Mouse (Mus musculus) embryonic facial prominence, embryonic 10.5 days (tissue): ENCODE results near the gene Clasp1. TPM values are rescaled to one million over a fixed set of nuclear protein-coding genes. Genes with fewer than 3 reads are reported as not detected.

Experiments
- DNase-seq: peaks from one replicate; pipeline ENCODE4 v3.0.0-alpha.2; 2017; ENCODE audit warnings: low spot score
- H3K27ac ChIP-seq: fragments of 300-500 bp; sonication (generic); replicated peaks from 2 replicates; pipeline ENCODE4 v1.5.1; 2016; ENCODE audit warnings: mild to moderate bottlenecking
- H3K27me3 ChIP-seq: fragments of 300-500 bp; sonication (generic); replicated peaks from 2 replicates; pipeline ENCODE4 v1.6.1; 2016; ENCODE audit warnings: low read depth, mild to moderate bottlenecking; ENCODE audit not compliant: poor library complexity, severe bottlenecking
- H3K36me3 ChIP-seq: fragments of 300-500 bp; sonication (generic); replicated peaks from 2 replicates; pipeline ENCODE4 v1.6.1; 2016; ENCODE audit warnings: mild to moderate bottlenecking, moderate library complexity
- H3K4me1 ChIP-seq: fragments of 300-500 bp; sonication (generic); 2 replicates; pipeline ENCODE4 v1.6.1; 2016
- H3K4me3 ChIP-seq: fragments of 300-500 bp; sonication (generic); 2 replicates; pipeline ENCODE4 v1.5.1; 2016; ENCODE audit warnings: mild to moderate bottlenecking, moderate library complexity
- H3K9me3 ChIP-seq: fragments of 300-500 bp; sonication (generic); 2 replicates; pipeline ENCODE4 v1.6.1; 2016; ENCODE audit warnings: mild to moderate bottlenecking
- WGBS: fragments of 180-500 bp; shearing (Covaris S2); methylation state at CpG from one replicate; pipeline ENCODE4 v1.1.7; 2016; 5-methylcytosine and 5-hydroxymethylcytosine counted together
- polyA plus RNA-seq: library from polyadenylated mRNA; unstranded; fragments of >200 nt; fragmentation: Nextera tagmentation; extraction: Ambion mirVana; gene quantifications from 2 replicates; pipeline ENCODE4 v1.2.1, GENCODE M21; 2016

Clasp1 gene
- 94.7 and 95.3 TPM in 2 replicates for polyA plus RNA-seq

DNA sequence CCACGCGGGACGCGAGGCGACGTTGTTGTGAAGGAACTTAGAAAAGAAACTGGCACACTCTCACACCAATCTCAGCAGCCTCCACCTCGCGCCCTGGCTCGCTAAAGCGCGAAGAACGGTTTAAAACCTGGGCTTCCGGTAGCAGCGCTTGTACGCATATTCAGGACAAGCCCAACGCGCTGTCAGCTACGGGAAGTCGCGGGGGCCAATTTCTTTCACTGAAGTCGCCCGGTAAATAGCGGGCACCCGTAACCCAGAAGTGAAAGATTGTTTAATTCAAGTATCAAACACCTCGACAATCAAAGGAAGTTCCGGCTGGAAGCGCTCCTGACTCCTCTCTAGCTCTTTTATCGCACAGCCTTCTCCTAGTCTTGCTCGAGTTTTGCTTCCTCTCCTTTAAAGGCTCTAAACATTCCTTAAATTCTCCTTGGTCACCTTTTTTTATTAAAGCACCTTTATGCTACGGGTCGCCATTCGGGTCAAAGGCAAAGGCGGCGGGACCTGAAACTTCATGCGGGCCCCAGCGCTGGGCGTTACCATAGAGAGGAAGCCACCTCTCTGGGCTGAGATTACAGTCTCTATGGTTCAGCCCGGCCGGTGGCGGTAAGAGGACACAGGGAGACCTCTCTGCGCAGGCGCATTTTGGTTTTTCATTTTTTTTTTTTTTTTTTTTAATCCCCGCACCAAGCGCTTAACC is at the start of gene Clasp1:
Gene Clasp1, plus strand, starts transcription at position 302 of the 697 bp plus-strand sequence.
- H3K27me3 ChIP-seq, result no peaks in the 10 kb centered on the region
- no peaks in the 10 kb centered on the region for H3K9me3 ChIP-seq
- peak; percentile 93 for DNase-seq
- H3K4me3 ChIP-seq, result peak within 1 kb of the TSS; percentile 94
- WGBS, result under 1% methylated on average over 44 of the region's 44 CpGs
- H3K4me1 ChIP-seq, result peaks cover 18% of the 10 kb centered on the region
- peak within 1 kb of the TSS; percentile 96 for H3K27ac ChIP-seq
- peaks cover 21% of the 10 kb centered on the region for H3K36me3 ChIP-seq

DNA sequence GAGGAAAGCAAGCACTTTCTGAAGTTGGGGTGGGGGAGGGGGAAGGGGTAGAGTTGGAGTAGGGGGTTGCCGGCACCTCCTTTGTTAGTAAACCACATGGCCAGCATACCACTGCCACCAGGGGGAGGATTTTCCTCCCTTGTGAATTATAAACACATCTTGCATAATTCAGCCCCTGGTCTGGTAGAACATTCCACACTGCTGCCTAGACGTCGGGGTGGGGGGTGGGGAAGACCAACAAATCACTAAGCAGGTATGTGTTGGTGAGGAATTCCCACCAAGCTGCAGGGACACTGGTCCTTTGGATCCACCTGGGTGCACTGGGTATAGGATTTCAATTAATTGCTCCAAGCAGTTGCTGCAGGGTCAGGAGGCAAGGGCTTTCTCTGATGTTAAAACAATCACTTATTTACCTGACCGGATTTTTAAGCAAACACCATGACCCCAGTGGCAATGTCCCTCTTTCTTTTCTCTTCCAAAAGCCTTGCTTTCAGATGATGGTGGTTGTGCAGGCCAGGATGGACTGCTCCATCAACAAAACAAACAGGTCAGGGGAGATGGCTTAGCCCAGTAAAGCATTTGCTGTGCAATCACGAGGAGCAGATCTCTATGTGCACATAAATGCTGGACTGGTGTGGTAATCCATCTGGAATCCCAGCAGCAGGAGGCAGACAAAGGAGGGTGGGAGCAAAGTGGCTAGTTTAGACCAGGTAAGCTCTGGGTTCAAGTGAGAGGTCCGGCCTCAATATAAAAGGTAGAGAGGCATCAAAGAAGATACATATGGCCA is 45.0 kb upstream of the Clasp1 start:
- no peaks in the 10 kb centered on the region for H3K27me3 ChIP-seq
- H3K36me3 ChIP-seq, result no peaks in the 10 kb centered on the region
- no peaks in the 10 kb centered on the region for H3K9me3 ChIP-seq
- no peak overlapping the region for H3K4me3 ChIP-seq
- peak; percentile 54 for DNase-seq
- peak overlapping the region; percentile 62 for H3K27ac ChIP-seq
- 28% methylated on average over 6 of the region's 6 CpGs for WGBS
- H3K4me1 ChIP-seq, result peaks cover 11% of the 10 kb centered on the region

GRCm38 (mm10) chr1:118349922-118350321 is 38.9 kb upstream of the Clasp1 start:
- Histone ChIP-seq H3K27me3 (no peaks in the 10 kb centered on the region), H3K4me3 (no peak overlapping the region), H3K27ac (no peak overlapping the region), H3K36me3 (no peaks in the 10 kb centered on the region), H3K9me3 (no peaks in the 10 kb centered on the region), H3K4me1 (no peaks in the 10 kb centered on the region)
- DNase-seq, result no peak
- 86% methylated on average over 3 of the region's 3 CpGs for WGBS

DNA sequence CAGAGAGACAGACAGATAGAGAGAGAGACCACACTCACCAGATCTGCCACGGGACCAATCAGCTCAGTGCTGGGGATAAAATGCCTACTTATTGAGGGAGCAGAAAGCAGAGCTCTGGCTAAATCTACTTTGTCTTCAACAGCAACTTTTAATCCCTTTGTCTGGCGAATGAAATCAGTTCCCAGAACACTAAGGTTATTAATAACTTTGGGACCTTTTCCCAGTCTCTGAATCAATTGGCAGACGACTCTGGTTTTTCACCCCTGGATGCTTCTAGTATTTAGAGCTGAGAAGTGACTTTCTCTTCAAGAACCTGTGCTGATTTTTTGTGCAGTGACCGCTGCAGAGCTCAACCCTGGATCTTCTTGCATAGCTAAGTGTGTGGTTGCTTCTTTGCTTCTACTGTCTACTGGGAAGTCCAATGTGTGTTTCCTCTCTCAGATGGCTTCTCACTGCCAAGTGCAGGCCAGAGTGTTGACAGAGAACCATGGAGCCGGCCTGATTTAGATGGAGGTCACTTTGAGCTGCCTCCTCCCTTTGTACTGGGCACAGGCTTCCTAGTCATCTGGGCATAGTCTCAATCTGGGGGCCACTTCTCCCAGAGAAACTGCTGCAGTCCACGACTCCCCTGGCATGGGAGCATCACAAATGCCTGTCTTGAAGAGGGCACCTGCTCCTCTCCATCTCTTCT is 29.6 kb upstream of the Clasp1 start:
- Histone ChIP-seq H3K4me3 (no peak overlapping the region), H3K27me3 (no peaks in the 10 kb centered on the region), H3K4me1 (no peaks in the 10 kb centered on the region), H3K9me3 (no peaks in the 10 kb centered on the region), H3K27ac (no peak overlapping the region), H3K36me3 (no peaks in the 10 kb centered on the region)
- WGBS, result 72% methylated on average over 6 of the region's 6 CpGs
- DNase-seq, result no peak

DNA sequence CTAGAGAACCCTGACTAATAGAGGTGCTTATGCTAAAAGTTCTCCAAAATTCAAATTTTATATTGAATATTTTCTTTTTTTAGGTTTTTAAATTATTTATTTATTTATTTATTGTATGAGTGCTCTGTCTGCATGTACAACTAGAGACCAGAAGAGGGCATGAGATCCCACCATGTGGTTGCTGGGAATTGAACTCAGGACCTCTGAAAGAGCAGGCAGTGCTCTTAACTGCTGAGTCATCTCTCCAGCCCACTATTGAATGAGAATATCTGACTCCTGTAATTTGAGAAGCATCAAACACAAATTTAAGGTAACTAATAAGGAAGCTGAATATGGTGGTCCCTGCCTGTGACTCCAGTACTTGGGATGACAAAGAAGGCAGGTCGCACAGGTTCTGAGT is 20.9 kb upstream of the Clasp1 start:
- Histone ChIP-seq H3K36me3 (no peaks in the 10 kb centered on the region), H3K9me3 (no peaks in the 10 kb centered on the region), H3K27me3 (no peaks in the 10 kb centered on the region), H3K27ac (no peak overlapping the region), H3K4me1 (no peaks in the 10 kb centered on the region), H3K4me3 (no peak overlapping the region)
- 92% methylated on average over 1 of the region's 1 CpGs for WGBS
- no peak for DNase-seq

DNA sequence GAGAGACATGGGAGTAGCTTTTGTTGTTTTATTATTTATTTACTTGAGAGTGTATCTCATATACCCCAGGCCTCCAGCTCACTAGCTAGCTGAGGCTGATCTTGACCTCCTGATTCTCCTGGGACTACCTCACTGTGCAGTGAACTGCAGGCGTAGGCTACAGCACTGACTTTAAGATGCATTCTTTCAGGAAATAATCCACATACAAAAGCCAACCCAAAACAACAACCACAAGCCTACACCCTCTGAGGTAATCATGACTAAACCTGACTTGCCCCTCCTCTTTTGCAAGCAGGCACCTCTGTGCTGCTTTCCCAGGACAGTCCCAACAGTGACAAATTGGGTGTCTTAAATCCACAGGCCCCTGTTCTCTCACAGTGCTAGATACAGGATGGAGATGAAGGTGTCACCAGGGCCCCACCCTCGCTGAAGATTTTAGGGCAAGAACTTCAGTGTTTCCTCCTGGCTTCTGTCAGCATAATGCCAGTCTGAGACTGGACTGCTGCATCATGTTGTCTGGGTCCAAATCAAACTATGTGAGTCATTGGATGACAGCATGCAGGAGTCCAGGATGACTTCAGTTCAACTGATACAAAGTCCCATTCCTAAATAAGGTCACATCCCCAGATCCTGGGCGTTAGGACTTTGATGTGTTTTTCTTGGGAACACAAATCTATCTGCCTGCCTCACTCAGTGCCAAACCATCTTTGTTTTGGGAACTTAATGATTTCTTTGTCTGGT is 20.0 kb upstream of the Clasp1 start:
- no peaks in the 10 kb centered on the region for H3K27me3 ChIP-seq
- DNase-seq, result no peak
- no peak overlapping the region for H3K4me3 ChIP-seq
- H3K36me3 ChIP-seq, result no peaks in the 10 kb centered on the region
- H3K4me1 ChIP-seq, result no peaks in the 10 kb centered on the region
- H3K9me3 ChIP-seq, result no peaks in the 10 kb centered on the region
- 76% methylated on average over 3 of the region's 3 CpGs for WGBS
- H3K27ac ChIP-seq, result no peak overlapping the region

DNA sequence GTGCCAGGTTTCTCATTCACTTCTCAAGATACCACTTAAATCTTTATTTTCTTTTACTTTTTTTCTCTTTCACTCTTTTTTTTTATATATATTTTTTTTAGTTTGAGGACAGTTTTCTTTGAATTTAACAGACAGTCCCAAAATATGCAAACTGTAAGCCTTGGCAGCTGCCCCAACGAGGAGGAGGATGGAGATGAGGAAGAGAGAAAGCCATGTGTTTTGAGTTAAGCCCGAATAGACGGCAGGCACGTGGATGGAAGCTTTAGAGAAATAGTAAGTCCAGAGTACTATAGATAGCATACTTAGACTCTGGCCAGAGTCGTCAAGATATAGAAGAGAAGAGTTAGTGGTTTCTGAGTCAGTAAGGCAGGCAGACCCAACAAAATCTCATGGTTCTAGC is 11.1 kb upstream of the Clasp1 start:
- Histone ChIP-seq H3K27ac (no peak overlapping the region), H3K4me3 (no peak overlapping the region), H3K27me3 (no peaks in the 10 kb centered on the region), H3K4me1 (no peaks in the 10 kb centered on the region), H3K9me3 (no peaks in the 10 kb centered on the region), H3K36me3 (no peaks in the 10 kb centered on the region)
- DNase-seq, result no peak
- WGBS, result 47% methylated on average over 5 of the region's 5 CpGs

DNA sequence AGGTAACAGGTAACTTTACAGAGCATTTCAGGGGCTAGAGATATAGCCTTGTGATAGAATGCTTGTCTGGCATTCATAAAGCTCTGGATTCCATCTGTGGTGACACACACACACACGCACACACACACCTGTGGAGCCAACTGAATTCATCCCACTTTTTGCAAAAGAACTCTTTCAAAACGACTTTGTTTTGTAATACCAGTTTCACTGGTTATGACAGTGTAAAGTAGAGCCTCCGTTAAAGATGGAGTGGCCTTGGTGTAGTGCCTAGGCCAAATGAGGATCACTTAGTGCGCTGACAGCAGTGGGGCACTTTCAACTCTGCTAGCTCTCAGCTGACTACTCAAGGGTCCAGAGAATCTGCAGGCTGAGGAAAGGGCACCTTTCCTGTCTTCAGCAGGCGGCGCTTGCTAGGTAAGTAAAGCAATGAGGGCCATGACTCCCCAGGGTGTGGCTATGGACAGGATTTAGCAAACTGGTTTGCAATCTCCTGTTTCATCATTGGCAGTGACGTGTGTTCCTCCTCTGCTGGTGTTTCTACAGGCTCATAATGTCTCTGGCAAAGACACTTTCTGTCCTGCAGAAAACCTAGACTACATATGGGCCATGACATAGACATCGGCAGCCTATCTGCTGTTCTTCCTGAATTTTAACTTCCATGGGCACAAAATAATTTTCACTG is 8.6 kb upstream of the Clasp1 start:
- no peaks in the 10 kb centered on the region for H3K4me1 ChIP-seq

DNA sequence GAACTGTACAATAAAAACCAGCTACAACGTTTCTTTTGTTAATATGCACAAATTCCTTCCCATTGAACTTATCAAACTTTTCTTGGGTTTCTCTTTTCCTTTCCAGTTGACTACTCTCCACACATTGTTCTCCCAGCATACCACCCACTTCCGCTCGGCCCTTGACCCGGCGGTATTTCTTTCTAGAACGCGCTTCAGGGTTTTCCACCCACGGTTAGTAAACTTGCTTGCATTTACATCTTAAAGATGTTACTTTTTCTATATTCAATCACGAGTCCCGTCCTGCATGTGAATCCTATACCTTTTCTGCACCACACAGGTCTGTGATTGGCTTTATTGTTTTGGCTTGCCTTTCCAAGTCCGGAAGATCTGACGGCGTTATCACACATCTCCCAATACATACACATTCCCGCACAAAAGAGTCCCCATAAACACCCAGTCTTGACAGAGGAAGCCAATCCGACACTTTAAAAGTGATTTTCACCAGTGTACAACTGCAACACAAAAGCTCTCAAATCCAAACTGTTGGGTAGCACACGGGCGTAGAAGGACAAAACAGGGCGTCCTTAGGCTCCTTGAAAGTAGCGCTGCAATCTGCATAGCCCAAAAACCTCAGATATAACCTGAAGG is 616 bp upstream of the Clasp1 start:
- Histone ChIP-seq H3K9me3 (no peaks in the 10 kb centered on the region), H3K4me3 (peak overlapping the region; percentile 94), H3K36me3 (peaks cover 14% of the 10 kb centered on the region), H3K27ac (peak overlapping the region; percentile 96), H3K27me3 (no peaks in the 10 kb centered on the region), H3K4me1 (peaks cover 18% of the 10 kb centered on the region)
- DNase-seq, result peak; percentile 75
- WGBS, result under 1% methylated on average over 19 of the region's 19 CpGs

More for the DNA sequence above, 8.6 kb upstream of the Clasp1 start:
- Histone ChIP-seq H3K9me3 (no peaks in the 10 kb centered on the region), H3K4me3 (no peak overlapping the region), H3K27ac (no peak overlapping the region), H3K27me3 (no peaks in the 10 kb centered on the region), H3K36me3 (no peaks in the 10 kb centered on the region)
- WGBS, result 76% methylated on average over 8 of the region's 8 CpGs
- DNase-seq, result no peak

DNA sequence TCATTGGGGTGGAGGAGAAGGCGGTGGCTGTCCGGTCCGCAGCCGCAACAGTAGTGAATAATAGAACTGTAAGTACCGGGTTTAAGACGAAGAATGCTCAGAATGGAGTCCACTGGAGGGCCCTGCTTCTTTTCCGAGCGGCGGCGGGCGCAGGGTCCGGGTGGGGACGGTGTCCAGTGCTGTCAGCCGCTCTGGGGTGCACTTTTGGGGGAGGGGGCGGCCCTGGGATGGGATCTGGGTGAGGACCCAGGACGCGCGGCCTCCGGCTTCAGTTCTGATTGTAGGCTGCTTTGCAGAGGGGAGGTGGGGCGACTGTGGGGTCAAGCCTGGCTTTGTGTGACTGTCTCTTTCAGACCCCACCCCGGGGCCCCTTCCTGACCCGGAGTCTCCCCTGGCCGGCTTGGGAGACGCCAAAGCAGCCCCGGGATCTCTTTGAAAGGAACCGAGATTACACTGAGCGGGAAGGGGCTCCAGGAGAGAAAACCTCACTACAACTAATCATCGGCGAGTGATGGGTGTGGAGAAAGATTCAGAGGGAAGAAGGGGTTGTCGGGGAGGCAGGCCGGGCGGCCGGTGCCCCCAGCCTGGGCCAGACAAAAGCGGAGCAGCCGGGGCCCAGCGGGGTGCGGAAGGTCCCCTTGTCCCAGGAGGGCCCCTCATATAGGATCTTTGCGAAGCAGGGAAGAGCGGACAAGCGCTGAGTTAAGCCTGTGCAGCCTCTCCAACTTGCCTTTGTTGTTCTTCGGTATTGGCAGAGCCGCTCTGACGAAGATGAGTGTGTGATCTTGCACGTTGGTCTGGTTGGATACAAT is 802 bp downstream of the Clasp1 start:
- DNase-seq, result no peak
- Histone ChIP-seq H3K27me3 (no peaks in the 10 kb centered on the region), H3K4me3 (peak overlapping the region; percentile 94), H3K27ac (peak overlapping the region; percentile 96), H3K36me3 (peaks cover 28% of the 10 kb centered on the region), H3K4me1 (peaks cover 18% of the 10 kb centered on the region), H3K9me3 (no peaks in the 10 kb centered on the region)
- WGBS, result under 1% methylated on average over 44 of the region's 44 CpGs

- 16% methylated on average over 8 of the region's 8 CpGs for WGBS
- Histone ChIP-seq H3K27me3 (no peaks in the 10 kb centered on the region), H3K4me3 (peak overlapping the region; percentile 94), H3K36me3 (peaks cover 33% of the 10 kb centered on the region), H3K27ac (peak overlapping the region; percentile 96), H3K9me3 (no peaks in the 10 kb centered on the region), H3K4me1 (peaks cover 18% of the 10 kb centered on the region)
- DNase-seq, result peak; percentile 11
Measured at GRCm38 (mm10) chr1:118390266-118390660, 1.4 kb downstream of the Clasp1 start.
